Mouse (Mus musculus) olfactory bulb, adult 2 months (tissue): ENCODE measurements around the gene Thsd4.

Experiments used
- CTCF ChIP-seq: fragments of 200-500 bp; IDR thresholded peaks from 2 replicates; pipeline ENCODE4 v1.5.1; 2012; ENCODE audit warnings: low read depth, mild to moderate bottlenecking, low read length, moderate library complexity; ENCODE audit not compliant: insufficient read depth
- POLR2A ChIP-seq: fragments of 200-500 bp; IDR thresholded peaks from 2 replicates; pipeline ENCODE4 v1.6.1; 2012; ENCODE audit warnings: mild to moderate bottlenecking, low read depth, low read length, moderate library complexity; ENCODE audit not compliant: insufficient read depth

GRCm38 (mm10) chr9:60405777-60406176, 116.1 kb downstream of the Thsd4 start:
- no peak for TF ChIP-seq POLR2A
- no peak for TF ChIP-seq CTCF
